Mouse (Mus musculus): Measurements from ENCODE around the gene Snx11. TPM values are rescaled to one million over a fixed set of nuclear protein-coding genes. Genes with fewer than 3 reads are reported as not detected.
"Not testable (repeated sequence)": the region's sequence is repeated elsewhere in the genome, so short reads cannot be mapped to it uniquely, and the experiment has no call there.

The Snx11 gene
- total RNA-seq, 1 experiment from 2014 or later, result 14.8 TPM

DNA sequence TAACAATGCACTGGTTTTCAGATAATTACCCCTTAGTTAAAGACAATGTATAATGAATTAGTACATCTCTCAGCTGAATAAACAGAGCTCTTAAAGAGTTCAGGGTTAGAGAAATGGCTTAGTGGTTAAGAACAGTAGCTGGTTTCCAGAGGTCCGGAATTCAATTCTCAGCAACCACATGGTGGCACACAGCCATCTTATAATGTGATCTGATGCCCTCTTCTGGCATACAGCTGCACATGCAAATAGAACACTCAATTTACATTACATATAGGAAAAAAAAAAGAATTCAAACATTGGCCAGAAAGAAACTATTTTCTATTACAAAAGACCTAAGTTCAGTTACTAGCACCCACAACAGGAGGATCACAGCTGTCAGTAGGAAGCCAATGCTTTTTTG, 19.2 kb upstream of the Snx11 start:
- ATAC-seq (replicated peaks; ENCODE audit: low read depth, poor library complexity, severe bottlenecking), result peak; percentile 42

DNA sequence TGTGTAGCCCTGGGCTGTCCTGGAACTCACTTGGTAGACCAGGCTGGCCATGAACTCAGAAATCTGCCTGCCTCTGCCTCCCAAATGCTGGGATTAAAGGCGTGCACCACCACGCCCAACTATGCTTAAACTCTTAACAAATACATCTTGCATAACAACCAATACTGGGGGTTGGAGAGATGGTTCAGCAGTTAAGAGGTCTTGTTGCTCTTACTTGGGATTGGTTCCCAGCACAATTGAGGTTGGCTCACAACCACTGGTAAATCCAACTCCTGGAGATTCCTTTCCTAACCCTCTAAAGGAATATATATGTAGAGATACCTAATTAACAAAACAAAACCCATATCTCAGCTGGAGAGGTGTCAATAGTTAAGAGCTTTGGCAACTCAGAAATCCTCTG, 18.7 kb upstream of the Snx11 start:
- ATAC-seq (replicated peaks; ENCODE audit: low read depth, poor library complexity, severe bottlenecking), result no peak

DNA sequence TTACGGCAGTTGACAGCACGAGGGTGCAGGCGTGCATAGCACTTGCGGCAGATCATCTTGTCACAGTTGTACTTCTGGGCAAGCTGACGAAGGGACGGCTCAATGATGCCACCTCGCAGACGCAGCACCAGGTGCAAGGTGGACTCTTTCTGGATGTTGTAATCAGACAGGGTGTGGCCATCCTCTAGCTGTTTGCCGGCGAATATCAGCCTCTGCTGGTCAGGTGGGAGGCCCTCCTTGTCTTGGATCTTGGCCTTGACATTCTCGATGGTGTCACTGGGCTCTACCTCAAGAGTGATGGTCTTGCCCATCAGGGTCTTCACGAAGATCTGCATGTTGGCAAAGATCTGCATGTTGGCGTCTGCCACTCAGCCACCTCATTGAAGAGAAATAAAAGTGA, 18.1 kb upstream of the Snx11 start:
- ATAC-seq (replicated peaks; ENCODE audit: low read depth, poor library complexity, severe bottlenecking), result no peak

DNA sequence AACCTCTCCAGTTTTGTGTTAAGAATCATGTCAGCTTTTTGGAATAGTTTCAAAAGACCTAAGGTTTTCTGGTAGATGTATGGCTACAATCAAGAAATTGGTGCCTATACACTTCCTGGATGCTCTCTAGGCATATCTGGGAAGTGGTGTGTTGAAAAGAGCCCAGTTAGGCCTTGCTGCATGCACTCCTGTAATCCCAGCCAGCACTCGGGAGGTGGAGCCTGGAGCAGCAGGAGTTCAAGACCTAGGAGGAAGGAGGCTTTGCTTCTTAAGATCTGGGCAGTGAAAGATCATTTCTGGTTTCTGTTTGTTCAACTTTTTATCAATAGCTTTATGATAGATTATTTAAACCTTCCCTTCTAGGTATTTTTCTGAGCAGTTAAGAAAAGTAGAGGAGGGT, 13.3 kb upstream of the Snx11 start:
- ATAC-seq (replicated peaks; ENCODE audit: low read depth, poor library complexity, severe bottlenecking), result no peak

DNA sequence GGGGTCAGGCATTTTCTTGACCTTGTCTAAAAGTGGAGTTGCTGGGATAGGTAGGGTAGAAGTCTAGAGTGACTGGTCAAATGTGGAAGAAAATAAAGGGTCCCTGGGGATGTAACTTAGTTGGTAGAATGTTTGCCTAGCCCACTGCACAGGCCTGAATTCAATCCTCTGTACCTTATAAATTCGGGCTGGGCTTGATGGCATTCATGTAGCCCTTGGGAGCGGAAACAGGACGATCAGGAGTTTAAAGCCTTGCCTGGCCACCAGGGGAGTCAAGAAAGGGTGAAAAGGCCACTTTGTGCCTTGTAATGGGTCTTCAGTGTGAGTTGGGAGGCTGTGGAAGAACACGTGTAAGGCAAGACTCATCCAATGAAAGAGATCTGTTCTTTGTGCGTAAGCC, 12.6 kb upstream of the Snx11 start:
- no peak for ATAC-seq (replicated peaks; ENCODE audit: low read depth, poor library complexity, severe bottlenecking)

DNA sequence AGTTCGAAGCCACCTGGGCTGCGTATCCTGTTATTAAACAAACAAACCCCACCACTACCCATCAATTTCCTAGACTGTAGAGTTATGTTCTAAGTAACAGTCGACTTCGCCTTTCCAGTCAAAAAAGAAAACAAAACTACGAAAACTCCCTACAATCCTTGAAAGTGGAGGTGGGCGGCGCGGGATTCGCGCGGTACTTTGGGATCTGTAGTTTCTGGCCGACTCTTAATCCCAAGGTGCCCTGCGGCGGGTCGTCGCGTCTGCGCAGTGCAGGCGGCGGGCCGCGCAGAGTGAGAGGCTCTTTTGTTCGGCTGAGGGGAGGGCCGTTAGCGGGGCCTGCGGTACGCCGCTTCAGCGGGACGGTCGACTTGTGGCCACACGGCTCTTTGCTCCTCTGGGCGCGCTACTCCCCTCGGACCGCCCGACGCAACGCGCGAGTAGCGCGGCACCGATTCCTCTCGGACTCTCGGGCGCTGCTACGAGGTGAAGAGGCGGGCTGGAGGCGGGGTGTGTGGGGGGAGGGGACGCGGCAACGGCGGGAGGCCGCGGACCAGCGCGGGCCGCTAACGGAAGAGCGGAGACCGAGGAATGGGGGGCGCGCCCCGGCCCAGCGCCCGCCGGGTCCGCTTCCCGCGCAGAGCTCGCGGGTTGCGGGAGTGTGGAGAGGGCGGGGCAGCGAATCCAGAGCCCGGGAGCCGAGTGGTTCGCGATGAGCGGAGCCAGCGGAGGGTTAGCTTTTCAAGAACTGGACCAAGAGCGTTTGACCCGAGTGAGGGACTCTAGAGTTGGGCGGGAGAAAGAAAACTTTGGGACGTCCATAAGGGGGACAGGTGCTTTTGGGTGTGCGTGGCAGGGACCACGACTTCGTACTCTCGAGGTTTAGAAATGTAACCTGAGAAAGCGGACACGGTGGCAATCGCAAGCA, 11.8 kb upstream of the Snx11 start, which contains the start of gene Cbx1:
Gene Cbx1, plus strand, starts transcription at position 257 of the 925 bp plus-strand sequence.
- ATAC-seq (replicated peaks; ENCODE audit: low read depth, poor library complexity, severe bottlenecking), result peak; percentile 87

DNA sequence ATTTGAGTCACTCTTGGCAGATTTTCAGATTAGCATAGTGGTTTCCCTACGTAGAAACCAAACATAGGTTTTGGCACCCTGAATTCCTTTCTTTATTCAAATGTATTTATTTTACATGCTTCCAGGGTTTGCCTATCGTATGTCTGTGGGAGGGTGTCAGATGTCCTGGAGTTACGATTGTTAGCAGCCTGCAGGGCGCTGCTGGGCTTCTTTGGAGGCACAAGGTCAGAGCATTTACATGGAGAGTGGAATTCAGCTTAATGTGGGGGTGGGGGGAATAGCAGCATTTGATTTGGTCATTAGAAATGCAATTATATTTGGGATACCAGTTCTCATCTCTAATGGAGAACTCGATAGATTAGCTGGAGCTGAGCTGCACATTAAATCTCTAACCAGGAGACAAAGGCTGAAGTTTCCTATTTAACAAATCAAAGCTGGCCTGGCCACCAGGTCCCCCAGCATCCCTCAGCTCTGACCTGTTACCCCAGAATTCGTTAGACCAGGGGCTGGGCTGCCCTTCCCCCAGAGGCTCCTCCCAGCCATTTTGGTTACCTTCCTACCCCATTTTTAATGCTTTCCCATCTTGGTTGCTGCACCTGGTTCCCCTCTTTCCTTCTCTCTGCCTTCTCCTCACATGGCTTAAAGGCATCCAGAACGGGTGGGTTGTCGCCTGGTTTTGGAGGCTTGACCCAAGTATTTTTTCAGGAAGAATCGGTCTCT, 9.5 kb upstream of the Snx11 start:
- no peak for ATAC-seq (replicated peaks; ENCODE audit: low read depth, poor library complexity, severe bottlenecking)

DNA sequence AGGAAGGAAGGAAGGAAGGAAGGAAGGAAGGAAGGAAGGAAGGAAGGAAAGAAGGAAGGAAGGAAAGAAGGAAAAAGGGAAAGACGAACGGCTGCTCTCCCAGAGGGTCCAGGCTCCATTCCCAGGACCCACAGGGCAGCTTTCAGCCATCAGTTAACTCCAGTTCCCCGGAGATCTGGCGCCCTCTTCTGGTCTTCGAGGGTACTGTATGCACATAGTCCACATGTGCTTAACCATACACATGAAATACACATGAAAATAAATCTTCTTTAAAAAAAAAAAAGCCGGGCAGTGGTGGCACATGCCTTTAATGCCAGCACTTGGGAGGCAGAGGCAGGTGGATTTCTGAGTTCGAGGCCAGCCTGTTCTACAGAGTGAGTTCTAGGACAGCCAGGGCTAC, 7.5 kb upstream of the Snx11 start:
- not testable (repeated sequence) for ATAC-seq (replicated peaks; ENCODE audit: low read depth, poor library complexity, severe bottlenecking)

DNA sequence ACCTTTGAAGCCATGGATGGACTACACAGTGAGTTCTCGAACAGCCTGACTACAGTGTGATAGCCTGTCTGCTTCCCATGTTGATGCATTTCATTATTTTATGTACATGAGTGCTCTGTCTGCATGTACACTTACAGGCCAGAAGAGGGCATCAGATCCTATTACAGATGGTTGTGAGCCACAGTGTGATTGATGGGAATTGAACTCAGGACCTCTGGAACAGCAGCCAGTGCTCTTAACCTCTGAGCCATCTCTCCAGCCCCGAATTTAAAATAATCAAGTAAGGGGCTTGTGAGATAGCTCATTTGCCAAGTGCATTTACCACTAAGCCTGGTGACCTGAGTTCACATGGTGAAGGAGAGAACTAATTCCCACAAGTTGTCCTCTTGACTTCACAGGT, 4.1 kb upstream of the Snx11 start:
- ATAC-seq (replicated peaks; ENCODE audit: low read depth, poor library complexity, severe bottlenecking), result no peak

DNA sequence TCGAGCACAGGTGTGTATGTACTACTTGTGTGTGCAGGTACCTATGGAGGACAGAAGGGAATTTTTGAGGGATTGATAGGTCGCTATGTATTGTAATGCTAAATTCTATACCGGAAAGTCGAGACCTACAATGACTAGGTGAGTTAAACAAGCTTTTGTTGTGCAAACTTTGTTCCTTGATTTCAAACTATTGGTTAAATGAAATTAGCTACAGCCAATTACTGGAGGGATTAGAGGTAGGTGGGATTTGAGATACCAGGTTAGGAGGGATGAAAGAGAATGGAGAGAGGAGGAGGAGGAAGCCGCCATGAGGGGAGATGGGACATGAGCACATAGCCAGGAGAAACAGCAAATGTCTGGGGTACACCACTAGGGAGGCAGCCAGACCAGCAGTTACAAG, 2.9 kb upstream of the Snx11 start:
- ATAC-seq (replicated peaks; ENCODE audit: low read depth, poor library complexity, severe bottlenecking), result no peak

DNA sequence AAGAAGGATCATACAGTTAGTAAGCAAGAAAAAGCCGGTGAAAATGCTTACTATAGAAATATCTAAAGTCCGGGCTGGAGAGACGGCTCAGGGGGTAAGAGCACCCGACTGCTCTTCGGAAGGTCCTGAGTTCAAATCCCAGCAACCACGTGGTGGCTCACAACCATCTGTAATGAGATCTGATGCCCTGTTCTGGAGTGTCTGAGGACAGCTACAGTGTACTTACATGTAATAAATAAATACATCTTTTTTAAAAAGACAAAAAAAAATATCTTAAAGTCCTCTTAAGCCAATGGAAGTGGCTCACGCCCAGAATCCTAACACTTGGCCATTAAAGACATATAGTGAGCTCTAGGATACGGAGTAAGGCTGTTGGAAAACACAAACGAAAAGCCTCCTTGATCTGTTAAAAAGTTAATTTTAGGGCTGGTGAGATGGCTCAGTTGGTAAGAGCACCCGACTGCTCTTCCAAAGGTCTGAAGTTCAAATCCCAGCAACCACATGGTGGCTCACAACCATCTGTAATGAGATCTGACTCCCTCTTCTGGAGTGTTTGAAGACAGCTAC, 785 bp upstream of the Snx11 start:
- ATAC-seq (replicated peaks; ENCODE audit: low read depth, poor library complexity, severe bottlenecking), result not testable (repeated sequence)

DNA sequence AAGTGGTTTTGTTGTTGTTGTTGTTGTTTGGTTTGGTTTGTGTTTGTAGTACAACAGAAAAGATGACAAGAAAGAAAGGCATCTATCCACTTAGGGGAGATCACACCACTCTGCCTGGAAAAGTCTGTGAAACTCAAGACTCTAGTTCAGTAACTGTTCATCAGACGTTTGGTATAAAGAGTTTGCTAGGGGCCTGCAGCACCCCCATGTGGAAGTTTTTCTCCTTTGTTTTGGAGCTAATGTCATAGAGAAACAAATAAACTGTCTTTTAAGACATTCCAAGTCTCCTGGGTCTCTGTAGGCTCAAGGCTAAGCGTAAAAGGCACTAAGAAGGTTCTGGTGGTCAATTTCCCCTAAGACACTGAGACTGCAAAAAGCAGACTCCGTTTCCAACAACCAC, 1.3 kb downstream of the Snx11 start:
- no peak for ATAC-seq (replicated peaks; ENCODE audit: low read depth, poor library complexity, severe bottlenecking)

DNA sequence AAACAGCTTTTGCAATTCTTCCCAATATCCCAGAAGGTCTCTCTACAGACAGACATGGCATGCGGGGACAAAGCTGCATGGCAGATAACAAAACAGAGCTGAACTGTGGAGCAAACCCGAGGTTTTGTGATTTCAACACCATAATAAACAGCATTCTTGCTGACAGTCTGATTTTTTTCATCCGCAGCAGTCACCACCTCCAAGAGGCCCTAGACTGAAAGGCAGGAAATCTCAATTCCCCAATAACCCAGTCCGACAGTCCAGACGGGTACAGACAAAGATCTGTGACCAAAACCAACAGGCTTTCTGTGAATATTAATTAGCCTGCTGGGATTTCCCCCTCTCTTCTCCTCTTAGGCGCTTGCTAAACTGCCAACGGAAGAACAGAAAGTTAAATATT, 1.7 kb downstream of the Snx11 start:
- no peak for ATAC-seq (replicated peaks; ENCODE audit: low read depth, poor library complexity, severe bottlenecking)

DNA sequence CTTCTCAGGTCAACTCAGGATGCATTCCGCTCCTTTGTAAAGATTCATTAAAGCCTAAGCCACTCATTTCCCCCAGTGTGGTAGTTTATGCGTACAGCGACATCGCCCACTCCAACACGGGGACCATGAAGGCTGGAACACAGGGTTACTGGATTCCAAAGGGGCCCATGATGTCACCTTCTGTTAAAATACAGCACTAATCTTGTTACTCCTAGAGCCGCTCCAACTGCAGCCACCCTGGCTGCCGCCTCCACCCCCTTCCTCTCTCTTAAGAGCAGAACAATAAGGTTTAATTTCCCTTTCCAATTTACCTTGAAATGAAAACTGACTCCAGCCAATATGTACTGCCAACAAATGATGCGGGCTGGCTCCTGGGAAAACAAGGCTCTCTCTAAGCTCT, 2.3 kb downstream of the Snx11 start:
- ATAC-seq (replicated peaks; ENCODE audit: low read depth, poor library complexity, severe bottlenecking), result no peak

DNA sequence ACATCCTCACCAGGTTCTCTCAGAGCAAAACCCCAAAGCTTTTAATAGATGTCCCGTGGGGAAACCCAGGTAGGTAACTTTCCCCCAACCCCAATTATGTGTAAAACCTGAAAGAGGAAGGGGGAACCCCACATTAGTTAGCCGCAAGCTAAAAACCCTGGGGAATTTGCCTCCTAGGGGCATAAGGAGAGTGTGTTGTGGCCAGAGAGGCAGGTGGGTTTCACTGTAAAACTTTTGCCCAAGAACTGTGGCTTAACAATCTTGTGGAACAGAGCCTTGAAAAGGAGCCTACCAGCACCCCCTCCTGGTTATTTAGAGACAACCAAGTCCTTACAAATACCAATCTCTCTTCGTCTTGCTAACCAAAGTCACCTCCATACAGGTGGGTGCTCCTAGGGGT, 2.8 kb downstream of the Snx11 start:
- ATAC-seq (replicated peaks; ENCODE audit: low read depth, poor library complexity, severe bottlenecking), result no peak

DNA sequence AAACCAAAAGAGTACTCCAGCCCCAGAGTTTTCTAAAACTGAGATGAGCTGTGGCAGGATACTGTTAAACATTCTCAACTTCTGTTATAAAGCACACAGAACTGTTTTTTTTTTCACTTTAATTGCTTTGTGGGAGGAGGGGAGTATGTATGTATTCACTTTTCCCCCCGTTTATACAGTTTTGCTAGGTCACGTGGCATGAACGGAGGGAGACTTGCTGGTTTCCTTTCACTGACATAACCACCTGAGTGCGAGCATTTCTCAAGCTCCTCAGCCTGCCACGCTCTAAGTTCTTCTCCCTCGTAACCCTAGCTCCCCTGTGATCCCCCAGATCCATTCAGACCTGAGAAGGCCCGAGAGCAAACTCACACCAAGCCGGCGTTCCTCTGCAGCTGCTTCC, 4.9 kb downstream of the Snx11 start:
- ATAC-seq (replicated peaks; ENCODE audit: low read depth, poor library complexity, severe bottlenecking), result no peak

DNA sequence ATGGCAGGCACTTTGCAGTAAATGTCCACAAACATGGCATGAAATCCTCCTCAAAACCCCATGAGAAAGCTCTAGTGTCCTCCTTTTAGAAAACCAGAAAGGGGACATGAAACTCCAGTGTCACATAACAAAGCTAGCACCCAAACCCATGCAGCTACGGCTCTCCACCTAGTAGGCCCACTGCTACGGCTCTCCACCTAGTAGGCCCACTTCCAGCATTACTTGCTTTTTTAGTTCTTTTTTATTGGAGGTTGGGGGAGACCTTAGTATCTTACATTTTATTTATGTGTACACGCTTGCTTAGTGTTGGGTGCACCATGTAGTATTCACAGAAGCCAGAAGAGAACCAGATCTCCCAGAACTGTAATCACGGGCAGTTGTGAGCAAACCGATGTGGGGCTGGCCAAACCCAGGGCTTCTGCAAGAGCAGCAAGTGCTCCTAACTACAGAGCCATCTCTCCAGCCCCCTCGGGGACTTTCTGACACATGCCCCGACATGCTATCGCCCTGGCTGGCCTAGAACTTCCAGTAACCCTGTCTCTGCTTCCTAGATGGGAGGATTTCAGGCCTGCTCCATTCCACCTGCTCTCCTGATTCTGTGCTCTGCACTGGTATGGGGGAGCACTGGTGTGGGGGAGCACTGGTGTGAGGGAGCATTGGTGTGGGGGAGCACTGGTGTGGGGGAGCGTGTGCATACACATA, 5.9 kb downstream of the Snx11 start:
- no peak for ATAC-seq (replicated peaks; ENCODE audit: low read depth, poor library complexity, severe bottlenecking)

DNA sequence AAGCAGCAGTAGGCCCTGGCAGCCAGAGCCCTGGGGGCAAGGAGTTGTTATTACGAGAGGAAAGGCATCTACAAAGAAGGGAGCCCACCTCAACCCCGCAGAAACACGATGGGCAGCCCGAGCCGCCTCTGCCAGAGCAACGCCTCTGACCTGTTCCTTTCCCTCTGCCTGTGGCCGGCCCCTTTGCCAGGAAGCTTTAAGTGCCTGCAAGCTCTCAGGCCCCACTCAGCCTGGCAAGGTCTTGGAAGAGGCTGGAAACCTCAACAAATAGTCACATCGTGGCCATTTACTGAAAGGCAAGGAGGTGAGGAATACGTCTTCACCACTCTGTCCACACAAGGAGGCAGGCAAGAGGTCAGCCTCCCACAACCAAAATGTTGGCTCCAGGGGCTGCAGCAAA, 9.1 kb downstream of the Snx11 start:
- no peak for ATAC-seq (replicated peaks; ENCODE audit: low read depth, poor library complexity, severe bottlenecking)

DNA sequence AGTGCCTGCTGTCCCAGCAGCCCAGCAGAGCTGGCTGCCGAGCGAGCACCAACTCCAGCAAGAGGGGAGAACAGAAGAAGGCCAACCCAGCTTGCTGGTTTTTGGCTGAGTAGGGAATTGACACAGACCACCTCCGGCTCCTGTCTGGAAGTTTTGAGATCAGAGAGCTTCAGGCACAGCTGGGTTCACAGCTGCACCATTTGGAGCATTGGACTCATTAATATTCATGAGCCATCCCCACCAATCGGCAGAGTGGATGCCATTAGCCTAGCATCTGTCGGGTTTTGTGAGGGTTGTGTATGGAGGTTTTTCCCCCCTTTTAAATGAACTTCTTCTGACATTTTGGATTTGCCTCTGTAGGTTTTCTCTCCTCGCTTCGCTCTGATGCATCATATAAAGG, 10.3 kb downstream of the Snx11 start:
- ATAC-seq (replicated peaks; ENCODE audit: low read depth, poor library complexity, severe bottlenecking), result no peak

DNA sequence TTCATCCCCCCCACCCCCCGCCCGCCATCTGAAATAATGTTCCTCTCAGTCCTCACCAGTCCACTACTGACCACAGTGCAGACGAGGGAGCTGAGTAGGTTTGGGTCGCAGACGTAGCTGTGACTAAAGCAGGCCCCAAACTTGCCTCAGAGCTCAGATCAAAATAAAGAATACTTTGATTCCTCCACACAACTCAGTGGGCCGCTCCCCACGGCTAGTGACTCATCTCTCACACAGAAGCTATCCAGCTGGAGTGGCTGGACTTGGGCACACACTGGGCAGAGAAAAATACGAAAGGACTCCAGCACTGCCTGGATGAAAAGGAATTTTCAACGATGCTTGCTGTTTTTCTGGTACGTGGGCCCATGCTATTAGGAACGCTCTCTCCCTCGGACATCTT, 10.8 kb downstream of the Snx11 start:
- ATAC-seq (replicated peaks; ENCODE audit: low read depth, poor library complexity, severe bottlenecking), result no peak

DNA sequence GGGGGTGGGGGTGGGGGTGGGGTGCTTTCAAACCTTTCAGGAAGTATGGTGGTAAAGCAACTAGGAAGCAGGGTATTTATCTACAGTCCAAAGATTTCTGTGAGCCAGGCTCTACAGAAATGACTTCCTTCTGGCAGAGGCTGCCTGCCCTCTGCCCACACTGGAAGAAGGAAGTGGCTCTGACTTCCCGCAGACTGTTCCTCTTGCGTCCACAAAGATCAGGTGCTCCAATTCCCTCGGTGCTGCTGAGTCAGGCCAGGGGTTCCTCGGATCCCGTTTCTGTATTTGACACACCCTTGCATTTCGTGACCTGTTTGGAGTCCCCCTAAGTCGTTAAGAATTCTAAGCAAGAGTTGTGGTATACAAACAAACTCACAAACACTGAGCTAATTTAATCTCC, 11.7 kb downstream of the Snx11 start:
- peak; percentile 88 for ATAC-seq (replicated peaks; ENCODE audit: low read depth, poor library complexity, severe bottlenecking)

Measured in common myeloid progenitor, adult 5-6 weeks (primary cell).